Mouse (Mus musculus): ENCODE measurements around the gene Akap13. TPM values are rescaled to one million over a fixed set of nuclear protein-coding genes. Genes with fewer than 3 reads are reported as not detected.
A peak's percentile ranks its signal among the peaks of the same experiment; 100 is the strongest.

Akap13 gene
- polyA plus RNA-seq, 1 experiment from 2014 or later = 33.4 TPM

GRCm38 (mm10) chr7:75641415-75642177 is 186.3 kb downstream of the Akap13 start:
- 65% methylated on average over 9 of the region's 9 CpGs for WGBS (ENCODE audit: insufficient replicate concordance)
- H3K27ac ChIP-seq = no peak overlapping the region
- peaks cover 60% of the 10 kb centered on the region for H3K4me1 ChIP-seq (replicated peaks)
- H3K9ac ChIP-seq = no peak overlapping the region
- H3K36me3 ChIP-seq = peaks cover 5% of the 10 kb centered on the region; the same call in 1 of the 2 replicates
- DNase-seq = no peak
- no peaks in the 10 kb centered on the region for H3K9me3 ChIP-seq (replicated peaks)
- H3K4me3 ChIP-seq (replicated peaks) = no peak overlapping the region
- 0 out of 2 replicates have a peak overlapping the region, but pooled peaks have one; percentile 40 for H3K4me2 ChIP-seq
- no peaks in the 10 kb centered on the region for H3K27me3 ChIP-seq
- ATAC-seq (ENCODE audit: low read depth) = peak; percentile 35; the same call in 1 of the 2 replicates

GRCm38 (mm10) chr7:75642178-75642777 is 186.9 kb downstream of the Akap13 start:
- Histone ChIP-seq H3K4me3 (replicated peaks) (peak overlapping the region; percentile 6; the same call in 1 of the 2 replicates), H3K9me3 (replicated peaks) (no peaks in the 10 kb centered on the region), H3K36me3 (peaks cover 5% of the 10 kb centered on the region; the same call in 1 of the 2 replicates), H3K4me1 (replicated peaks) (peaks cover 63% of the 10 kb centered on the region), H3K27ac (0 out of 2 replicates have a peak overlapping the region, but pooled peaks have one; percentile 32), H3K9ac (no peak overlapping the region), H3K27me3 (no peaks in the 10 kb centered on the region), H3K4me2 (peak overlapping the region; percentile 40)
- ATAC-seq (ENCODE audit: low read depth) (peak; percentile 67), DNase-seq (no peak)
- WGBS (ENCODE audit: insufficient replicate concordance) = 22% methylated on average over 9 of the region's 9 CpGs

- WGBS (ENCODE audit: insufficient replicate concordance) = 66% methylated on average over 16 of the region's 16 CpGs
- Histone ChIP-seq H3K4me3 (replicated peaks) (no peak overlapping the region), H3K9me3 (replicated peaks) (no peaks in the 10 kb centered on the region), H3K27ac (no peak overlapping the region), H3K4me1 (replicated peaks) (peaks cover 65% of the 10 kb centered on the region), H3K9ac (no peak overlapping the region), H3K36me3 (0 out of 2 replicates have a peak, but pooled peaks cover 5% of the 10 kb centered on the region), H3K27me3 (no peaks in the 10 kb centered on the region), H3K4me2 (peak overlapping the region; percentile 40; the same call in 1 of the 2 replicates)
- no peak for ATAC-seq (ENCODE audit: low read depth)
- no peak for DNase-seq
These were observed 187.7 kb downstream of the Akap13 start for GRCm38 (mm10) chr7:75642846-75643563.

GRCm38 (mm10) chr7:75643986-75644385 is 188.7 kb downstream of the Akap13 start:
- H3K27me3 ChIP-seq = no peaks in the 10 kb centered on the region
- H3K4me3 ChIP-seq (replicated peaks) = no peak overlapping the region
- peaks cover 68% of the 10 kb centered on the region for H3K4me1 ChIP-seq (replicated peaks)
- no peaks in the 10 kb centered on the region for H3K9me3 ChIP-seq (replicated peaks)
- H3K36me3 ChIP-seq = 0 out of 2 replicates have a peak, but pooled peaks cover 5% of the 10 kb centered on the region
- H3K27ac ChIP-seq = no peak overlapping the region
- no peak overlapping the region for H3K4me2 ChIP-seq
- ATAC-seq (ENCODE audit: low read depth) = no peak
- 64% methylated on average over 4 of the region's 4 CpGs for WGBS (ENCODE audit: insufficient replicate concordance)
- no peak for DNase-seq
- no peak overlapping the region for H3K9ac ChIP-seq

- H3K4me2 ChIP-seq = no peak overlapping the region
- no peak for ATAC-seq (ENCODE audit: low read depth)
These were observed 189.3 kb downstream of the Akap13 start for GRCm38 (mm10) chr7:75644585-75644984.

GRCm38 (mm10) chr7:75645156-75645933 is 190.0 kb downstream of the Akap13 start:
- ATAC-seq (ENCODE audit: low read depth) = no peak
- Histone ChIP-seq H3K36me3 (0 out of 2 replicates have a peak, but pooled peaks cover 5% of the 10 kb centered on the region), H3K4me2 (no peak overlapping the region), H3K9ac (no peak overlapping the region), H3K4me3 (replicated peaks) (no peak overlapping the region), H3K27me3 (no peaks in the 10 kb centered on the region), H3K4me1 (replicated peaks) (peaks cover 59% of the 10 kb centered on the region), H3K9me3 (replicated peaks) (no peaks in the 10 kb centered on the region), H3K27ac (no peak overlapping the region)
- 48% methylated on average over 5 of the region's 5 CpGs for WGBS (ENCODE audit: insufficient replicate concordance)
- DNase-seq = no peak

More at GRCm38 (mm10) chr7:75644585-75644984, 189.3 kb downstream of the Akap13 start:
- H3K9ac ChIP-seq = no peak overlapping the region
- no peak for DNase-seq
- H3K4me1 ChIP-seq (replicated peaks) = peaks cover 65% of the 10 kb centered on the region
- H3K9me3 ChIP-seq (replicated peaks) = no peaks in the 10 kb centered on the region
- no peak overlapping the region for H3K27ac ChIP-seq
- 0 out of 2 replicates have a peak, but pooled peaks cover 5% of the 10 kb centered on the region for H3K36me3 ChIP-seq
- no peaks in the 10 kb centered on the region for H3K27me3 ChIP-seq
- H3K4me3 ChIP-seq (replicated peaks) = no peak overlapping the region
- WGBS (ENCODE audit: insufficient replicate concordance) = 48% methylated on average over 2 of the region's 2 CpGs

GRCm38 (mm10) chr7:75648051-75648450 is 192.7 kb downstream of the Akap13 start:
- H3K4me2 ChIP-seq = no peak overlapping the region
- H3K9ac ChIP-seq = no peak overlapping the region
- DNase-seq (no peak), ATAC-seq (ENCODE audit: low read depth) (no peak)
- H3K4me1 ChIP-seq (replicated peaks) = peaks cover 41% of the 10 kb centered on the region
- H3K4me3 ChIP-seq (replicated peaks) = no peak overlapping the region
- no peaks in the 10 kb centered on the region for H3K27me3 ChIP-seq
- no peaks in the 10 kb centered on the region for H3K9me3 ChIP-seq (replicated peaks)
- H3K27ac ChIP-seq = no peak overlapping the region
- 67% methylated on average over 3 of the region's 3 CpGs for WGBS (ENCODE audit: insufficient replicate concordance)
- H3K36me3 ChIP-seq = peaks cover 8% of the 10 kb centered on the region; the same call in 1 of the 2 replicates

GRCm38 (mm10) chr7:75648961-75649360 is 193.6 kb downstream of the Akap13 start:
- Histone ChIP-seq H3K36me3 (peaks cover 3% of the 10 kb centered on the region; the same call in 1 of the 2 replicates), H3K4me2 (no peak overlapping the region), H3K4me1 (replicated peaks) (peaks cover 40% of the 10 kb centered on the region), H3K27me3 (no peaks in the 10 kb centered on the region), H3K9ac (no peak overlapping the region), H3K9me3 (replicated peaks) (no peaks in the 10 kb centered on the region), H3K4me3 (replicated peaks) (no peak overlapping the region), H3K27ac (no peak overlapping the region)
- DNase-seq (no peak), ATAC-seq (ENCODE audit: low read depth) (no peak)
- 58% methylated on average over 4 of the region's 4 CpGs for WGBS (ENCODE audit: insufficient replicate concordance)

- H3K4me1 ChIP-seq (replicated peaks) = peaks cover 40% of the 10 kb centered on the region
- no peaks in the 10 kb centered on the region for H3K9me3 ChIP-seq (replicated peaks)
- ATAC-seq (ENCODE audit: low read depth) = no peak
- H3K4me3 ChIP-seq (replicated peaks) = no peak overlapping the region
- peaks cover 3% of the 10 kb centered on the region; the same call in 1 of the 2 replicates for H3K36me3 ChIP-seq
- H3K9ac ChIP-seq = no peak overlapping the region
- no peak overlapping the region for H3K27ac ChIP-seq
- no peak overlapping the region for H3K4me2 ChIP-seq
- H3K27me3 ChIP-seq = no peaks in the 10 kb centered on the region
- 28% methylated on average over 1 of the region's 1 CpGs for WGBS (ENCODE audit: insufficient replicate concordance)
- DNase-seq = no peak
These were observed 194.6 kb downstream of the Akap13 start for GRCm38 (mm10) chr7:75649966-75650365.

GRCm38 (mm10) chr7:75653684-75654317 is 198.5 kb downstream of the Akap13 start:
- H3K9me3 ChIP-seq (replicated peaks) = no peaks in the 10 kb centered on the region
- no peak overlapping the region for H3K4me2 ChIP-seq
- H3K27me3 ChIP-seq = no peaks in the 10 kb centered on the region
- no peak overlapping the region for H3K9ac ChIP-seq
- H3K27ac ChIP-seq = no peak overlapping the region
- H3K36me3 ChIP-seq = peaks cover 3% of the 10 kb centered on the region
- WGBS (ENCODE audit: insufficient replicate concordance) = 59% methylated on average over 3 of the region's 3 CpGs
- peaks cover 48% of the 10 kb centered on the region for H3K4me1 ChIP-seq (replicated peaks)
- no peak for DNase-seq
- H3K4me3 ChIP-seq (replicated peaks) = no peak overlapping the region
- ATAC-seq (ENCODE audit: low read depth) = no peak

Measured in liver, embryonic 13.5 days (tissue).